Mouse (Mus musculus): ENCODE results near the gene Il12b.

GRCm38 (mm10) chr11:44410413-44410812 lies 10.6 kb downstream of the Il12b start:
- TF ChIP-seq TAL1 (IDR thresholded peaks at IDR 0.05; ENCODE audit: low read length) = no peak
- TF ChIP-seq ZC3H11A (IDR thresholded peaks at IDR 0.05; ENCODE audit: low read depth, low read length) = no peak
- no peak for TF ChIP-seq MXI1 (IDR thresholded peaks at IDR 0.05; ENCODE audit: low read depth, low read length)
- TF ChIP-seq CTCF (IDR thresholded peaks at IDR 0.05 in 2 of 3, conservative IDR thresholded peaks at IDR 0.05 in 1 of 3; ENCODE audit: control insufficient read depth in 1 of 3, insufficient read depth in 1 of 3, low read depth in 2 of 3, low read length in 3 of 3, poor library complexity in 1 of 3, severe bottlenecking in 1 of 3) = no peak
- TF ChIP-seq EP300 (IDR thresholded peaks at IDR 0.05; ENCODE audit: low read depth in 1 of 2, low read length in 2 of 2) = no peak
- no peak for TF ChIP-seq NELFE (IDR thresholded peaks at IDR 0.05; ENCODE audit: low read depth, low read length)
- TF ChIP-seq MAFK (IDR thresholded peaks at IDR 0.05; ENCODE audit: borderline replicate concordance, low read depth, low read length) = no peak
- no peak for TF ChIP-seq POLR2A (IDR thresholded peaks at IDR 0.05; ENCODE audit: control insufficient read depth in 1 of 2, insufficient read depth in 1 of 2, low read depth in 1 of 2, low read length in 2 of 2, poor library complexity in 1 of 2)

Measured in MEL (cell line).